Mouse (Mus musculus): Measurements from ENCODE around the gene Slc5a5. TPM values are rescaled to one million over a fixed set of nuclear protein-coding genes. Genes with fewer than 3 reads are reported as not detected.
A peak's percentile ranks its signal among the peaks of the same experiment; 100 is the strongest.

Slc5a5 gene
- 10 to 100 TPM in 1 of 2 experiments, 1 to 10 TPM in 1; 8.9 to 12.1 TPM for total RNA-seq (2021)

DNA sequence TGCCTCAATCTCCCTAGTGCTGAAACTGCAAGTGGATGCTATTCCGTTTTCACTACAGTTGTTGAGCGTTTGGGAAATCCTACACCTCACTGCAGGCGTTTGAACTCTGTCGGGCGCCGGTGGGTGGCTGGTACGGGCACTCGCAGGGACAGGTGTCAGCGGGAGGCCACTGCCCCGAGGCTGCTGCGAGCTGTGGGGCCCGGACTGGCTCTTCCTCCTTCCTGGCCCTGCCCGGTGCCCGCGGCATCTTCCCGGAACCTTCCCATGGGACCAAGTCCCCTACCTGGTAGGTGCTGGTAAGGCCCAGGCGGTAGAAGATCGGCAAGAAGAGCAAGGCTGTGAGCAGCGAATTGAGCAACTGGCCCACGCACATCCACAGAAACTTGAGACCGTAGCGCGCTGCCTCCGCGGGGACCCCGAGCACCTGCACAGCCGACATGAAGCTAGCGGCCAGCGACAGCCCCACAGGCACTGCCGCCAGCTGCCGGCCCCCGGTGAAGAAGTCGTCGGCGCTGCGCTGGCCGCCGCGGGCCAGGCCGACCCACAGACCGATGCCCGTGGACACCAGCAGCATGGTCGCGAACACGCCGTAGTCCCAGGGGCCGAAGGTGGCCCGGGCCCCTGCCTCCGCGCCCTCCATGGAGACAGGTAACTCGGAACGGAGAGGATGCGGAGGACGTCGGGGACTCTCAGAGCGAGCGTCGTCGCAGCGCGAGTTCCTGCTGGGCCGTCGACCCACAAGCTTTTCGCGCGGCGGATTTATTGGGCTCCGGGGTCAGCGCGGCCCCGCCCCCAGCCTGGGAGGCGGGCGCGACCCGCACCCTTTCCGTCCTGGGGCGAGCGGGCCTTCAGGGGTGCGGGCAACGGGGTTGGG lies at the start of gene Slc5a5:
Gene Slc5a5 (minus strand): TSS at position 736 of the 874 bp plus-strand sequence.
- intact Hi-C loops (cut with DNase I) = loop anchor here (10.0 kb wide), 1 partner anchor 313 kb away; no protein-coding TSS in a partner anchor
- DNase-seq (ENCODE audit: low spot score in 2 of 2) = no peak

- intact Hi-C loops (cut with DNase I) = no loop called here
- no peak for DNase-seq (ENCODE audit: low spot score in 2 of 2)
Measured at GRCm38 (mm10) chr8:70941478-70941877, 48.9 kb upstream of the Slc5a5 start.

DNA sequence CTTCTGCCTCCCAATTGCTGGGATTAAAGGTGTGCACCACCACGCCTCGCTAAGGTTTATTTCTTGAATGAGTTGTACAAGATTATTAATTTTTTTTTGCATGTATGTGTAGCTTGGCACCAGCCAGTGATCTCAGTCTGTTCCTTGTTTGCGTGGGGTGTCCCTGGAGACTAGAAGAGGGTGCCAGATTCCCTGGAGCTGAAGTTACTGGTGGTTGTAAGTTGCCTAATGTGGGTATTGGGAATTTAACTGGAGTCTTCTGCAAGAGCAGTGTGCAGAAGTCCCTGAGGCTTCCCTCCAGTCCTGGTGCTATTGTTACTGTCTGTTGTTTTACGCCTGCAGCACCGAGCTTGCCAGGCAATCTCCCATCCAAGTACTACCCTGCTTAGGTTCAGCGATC lies 44.6 kb upstream of the Slc5a5 start:
- no peak for DNase-seq (ENCODE audit: low spot score in 2 of 2)
- intact Hi-C loops (cut with DNase I) = no loop called here

- intact Hi-C loops (cut with DNase I) = no loop called here
- DNase-seq (ENCODE audit: low spot score in 2 of 2) = no peak
Measured at GRCm38 (mm10) chr8:70934786-70935185, 42.2 kb upstream of the Slc5a5 start.

GRCm38 (mm10) chr8:70933036-70933435 lies 40.5 kb upstream of the Slc5a5 start:
- intact Hi-C loops (cut with DNase I) = no loop called here
- DNase-seq (ENCODE audit: low spot score in 2 of 2) = no peak

- DNase-seq (ENCODE audit: low spot score in 2 of 2) = no peak
- intact Hi-C loops (cut with DNase I) = no loop called here
Measured at GRCm38 (mm10) chr8:70931731-70932130, 39.2 kb upstream of the Slc5a5 start.

- intact Hi-C loops (cut with DNase I) = no loop called here
- DNase-seq (ENCODE audit: low spot score in 2 of 2) = no peak
Measured at GRCm38 (mm10) chr8:70928778-70929322, 36.3 kb upstream of the Slc5a5 start.

DNA sequence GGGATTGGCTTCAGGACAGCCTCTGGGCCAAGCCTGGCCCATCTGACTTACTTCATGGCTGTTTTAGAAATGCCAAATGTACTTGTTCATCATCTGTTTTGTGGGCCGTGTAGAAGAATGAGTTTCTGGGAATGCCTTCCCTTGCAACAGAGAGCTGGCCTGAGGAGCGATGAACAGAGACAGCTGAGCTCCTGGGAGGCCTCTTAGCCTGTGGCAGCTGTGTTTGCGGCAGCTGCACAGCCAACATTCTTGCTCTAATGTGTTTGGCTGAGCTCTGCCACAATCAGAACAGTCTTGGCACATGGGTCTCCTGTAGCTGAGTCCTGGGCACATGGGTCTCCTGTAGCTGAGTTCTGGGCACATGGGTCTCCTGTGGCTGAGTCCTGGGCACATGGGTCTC lies 35.5 kb upstream of the Slc5a5 start:
- intact Hi-C loops (cut with DNase I) = no loop called here
- no peak for DNase-seq (ENCODE audit: low spot score in 2 of 2)

DNA sequence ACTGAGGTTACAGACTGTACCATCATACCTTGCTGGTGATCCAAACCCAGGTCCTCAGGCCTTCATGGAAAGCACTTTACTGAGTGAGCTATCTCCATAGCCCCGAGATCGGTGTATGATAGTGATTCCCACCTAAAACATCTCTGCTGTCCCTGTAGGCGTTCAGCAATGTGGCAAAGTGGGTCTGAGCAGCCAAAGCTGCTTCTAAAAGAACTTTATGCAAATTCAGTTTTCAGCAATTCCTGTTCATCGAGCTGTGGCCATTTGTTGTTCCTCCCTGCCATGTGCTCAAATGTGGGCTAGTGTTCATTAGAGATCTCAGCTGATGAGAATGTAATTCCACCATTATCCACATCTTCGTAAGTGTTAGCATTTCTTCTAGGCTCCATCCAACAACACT lies 33.8 kb upstream of the Slc5a5 start:
- intact Hi-C loops (cut with DNase I) = no loop called here
- no peak for DNase-seq (ENCODE audit: low spot score in 2 of 2)

GRCm38 (mm10) chr8:70925754-70926153 lies 33.2 kb upstream of the Slc5a5 start:
- no peak for DNase-seq (ENCODE audit: low spot score in 2 of 2)
- intact Hi-C loops (cut with DNase I) = no loop called here

DNA sequence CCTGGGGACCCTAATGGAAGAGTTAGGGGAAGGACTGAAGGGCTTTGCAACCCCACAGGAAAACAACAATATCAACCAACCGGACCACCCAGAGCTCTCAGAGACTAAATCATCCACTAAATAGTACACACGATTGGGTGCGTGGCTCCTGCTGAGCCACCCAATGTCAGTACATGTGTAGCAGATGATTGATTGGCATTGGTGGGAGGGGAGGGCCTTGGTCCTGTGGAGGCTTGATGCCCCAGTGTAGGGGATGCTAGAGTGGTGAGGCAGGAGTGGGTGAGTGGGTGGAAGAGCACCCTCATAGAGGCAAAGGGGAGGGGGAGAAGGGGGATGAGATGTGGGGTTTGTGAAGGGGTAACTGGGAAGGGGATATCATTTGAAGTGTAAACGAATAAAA lies 31.6 kb upstream of the Slc5a5 start:
- DNase-seq (ENCODE audit: low spot score in 2 of 2) = no peak
- intact Hi-C loops (cut with DNase I) = no loop called here

GRCm38 (mm10) chr8:70920049-70920922 lies 27.7 kb upstream of the Slc5a5 start:
- no peak for DNase-seq (ENCODE audit: low spot score in 2 of 2)
- intact Hi-C loops (cut with DNase I) = no loop called here

DNA sequence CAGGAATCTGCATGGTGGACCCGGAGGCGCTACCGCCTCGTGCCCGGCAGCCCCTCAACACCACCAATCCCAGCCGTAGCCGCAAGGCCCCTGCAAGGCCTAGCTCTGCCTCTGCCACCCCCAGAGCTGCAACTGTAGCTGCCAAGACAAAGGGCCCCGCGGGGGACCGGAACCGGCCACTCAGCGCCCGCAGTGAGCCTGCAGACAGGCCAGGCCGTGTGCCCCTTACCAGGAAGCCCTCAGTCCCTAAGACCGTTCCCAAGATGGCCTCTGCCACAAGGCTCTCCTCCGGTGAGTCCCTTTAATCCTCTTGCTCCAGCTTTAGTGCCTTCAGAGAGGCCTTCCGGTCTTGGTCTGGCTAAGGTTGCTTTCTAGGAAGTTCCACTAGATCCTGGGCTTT lies 22.1 kb upstream of the Slc5a5 start:
- intact Hi-C loops (cut with DNase I) = no loop called here

GRCm38 (mm10) chr8:70913523-70913922 lies 21.0 kb upstream of the Slc5a5 start:
- intact Hi-C loops (cut with DNase I) = no loop called here
- no peak for DNase-seq (ENCODE audit: low spot score in 2 of 2)

More for the DNA sequence above, 22.1 kb upstream of the Slc5a5 start:
- no peak for DNase-seq (ENCODE audit: low spot score in 2 of 2)

- intact Hi-C loops (cut with DNase I) = no loop called here
Measured at GRCm38 (mm10) chr8:70912955-70913354, 20.4 kb upstream of the Slc5a5 start.

GRCm38 (mm10) chr8:70911596-70911995 lies 19.0 kb upstream of the Slc5a5 start:
- intact Hi-C loops (cut with DNase I) = no loop called here
- DNase-seq (ENCODE audit: low spot score in 2 of 2) = no peak

More at GRCm38 (mm10) chr8:70912955-70913354, 20.4 kb upstream of the Slc5a5 start:
- DNase-seq (ENCODE audit: low spot score in 2 of 2) = no peak

GRCm38 (mm10) chr8:70907518-70907917 lies 15.0 kb upstream of the Slc5a5 start:
- no peak for DNase-seq (ENCODE audit: low spot score in 2 of 2)
- intact Hi-C loops (cut with DNase I) = loop anchor here (5.0 kb wide), 2 partner anchors 365 to 555 kb away; partner anchors contain the start of genes Abhd8, Haus8, Mrpl34 and Myo9b

- DNase-seq (ENCODE audit: low spot score in 2 of 2) = peak; percentile 82 to 83
- intact Hi-C loops (cut with DNase I) = loop anchor here (5.0 kb wide), 2 partner anchors 366 to 556 kb away; partner anchors contain the start of genes Abhd8, Haus8, Mrpl34 and Myo9b
Measured at GRCm38 (mm10) chr8:70905831-70906736, 13.5 kb upstream of the Slc5a5 start, which contains the start of gene Map1s. TSS of gene Map1s (plus strand) at chr8:70905932.

- DNase-seq (ENCODE audit: low spot score in 2 of 2) = no peak
- intact Hi-C loops (cut with DNase I) = loop anchor here (5.0 kb wide), 2 partner anchors 367 to 557 kb away; partner anchors contain the start of genes Abhd8, Haus8, Mrpl34 and Myo9b
Measured at GRCm38 (mm10) chr8:70905463-70905830, 12.9 kb upstream of the Slc5a5 start.

Measured in left cerebral cortex, postnatal 36 days (tissue).